Mouse (Mus musculus) spleen, adult 2 months (tissue): ENCODE results near the gene Skil.

Experiments used
- CTCF ChIP-seq: fragments of 200-500 bp; IDR thresholded peaks from 2 replicates; pipeline ENCODE4 v1.5.1; 2011; ENCODE audit warnings: mild to moderate bottlenecking, inconsistent platforms; ENCODE audit not compliant: insufficient read depth, insufficient read length, insufficient replicate concordance; ENCODE audit errors: extremely low read depth
- POLR2A ChIP-seq: fragments of 200-500 bp; IDR thresholded peaks from 2 replicates; pipeline ENCODE4 v1.6.1; 2011; ENCODE audit warnings: low read depth, low read length, inconsistent platforms

GRCm38 (mm10) chr3:31095491-31096154 is 765 bp downstream of the Skil start:
- TF ChIP-seq CTCF, result no peak
- no peak for TF ChIP-seq POLR2A
